11 mouse cellular contexts compared by ENCODE assay signal in the genomic region with DNA sequence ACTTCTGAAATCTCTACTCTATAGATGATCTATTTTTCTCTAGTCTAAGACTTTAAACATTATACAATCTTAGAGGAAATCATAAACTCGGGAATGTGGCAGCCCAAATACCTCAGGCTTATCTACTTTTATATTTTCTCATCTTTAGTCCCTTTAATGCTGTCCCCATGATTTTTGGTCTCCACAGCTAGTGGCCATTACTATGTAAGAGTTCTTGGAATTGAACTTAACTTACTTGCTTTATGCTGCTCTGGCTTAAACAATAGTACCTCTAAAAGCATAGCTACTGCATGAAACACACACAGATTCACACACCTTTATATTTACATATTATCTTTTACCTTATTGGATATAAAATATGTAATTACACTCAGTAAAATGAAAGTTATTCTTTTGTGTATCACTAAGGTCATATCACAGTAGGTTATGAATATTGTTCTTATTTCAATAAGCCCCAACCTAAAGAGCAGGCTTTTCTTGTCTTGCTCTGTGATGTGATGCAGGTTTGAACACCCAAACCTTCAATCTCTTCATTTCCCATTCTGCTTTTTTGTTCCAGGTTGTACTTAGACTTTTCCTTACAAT.
"Had no signal": no experiment of that assay in that cellular context is flagged by ENCODE, and none has a peak within 500 bp of the region (broad histone marks: within the 10 kb centered on the region; RNA-seq: fewer than 3 reads in every experiment).

No protein-coding gene starts in this region.

- DNase-seq: gastrocnemius, postnatal 25 days; heart, adult 18-20 months; heart, postnatal 10 days; heart, postnatal 4 days; kidney, adult 2 months; kidney, adult 9 months; kidney, postnatal 14 days; kidney, postnatal 36 days; layer of hippocampus, adult 9-11 months; layer of hippocampus, postnatal 36 days; left cerebral cortex, postnatal 4 days had no signal
